Mouse (Mus musculus): Measurements from ENCODE around the gene Cep89. TPM values are rescaled to one million over a fixed set of nuclear protein-coding genes. Genes with fewer than 3 reads are reported as not detected.

The Cep89 gene
- polyA plus RNA-seq, 1 experiment, result 7.0 TPM

DNA sequence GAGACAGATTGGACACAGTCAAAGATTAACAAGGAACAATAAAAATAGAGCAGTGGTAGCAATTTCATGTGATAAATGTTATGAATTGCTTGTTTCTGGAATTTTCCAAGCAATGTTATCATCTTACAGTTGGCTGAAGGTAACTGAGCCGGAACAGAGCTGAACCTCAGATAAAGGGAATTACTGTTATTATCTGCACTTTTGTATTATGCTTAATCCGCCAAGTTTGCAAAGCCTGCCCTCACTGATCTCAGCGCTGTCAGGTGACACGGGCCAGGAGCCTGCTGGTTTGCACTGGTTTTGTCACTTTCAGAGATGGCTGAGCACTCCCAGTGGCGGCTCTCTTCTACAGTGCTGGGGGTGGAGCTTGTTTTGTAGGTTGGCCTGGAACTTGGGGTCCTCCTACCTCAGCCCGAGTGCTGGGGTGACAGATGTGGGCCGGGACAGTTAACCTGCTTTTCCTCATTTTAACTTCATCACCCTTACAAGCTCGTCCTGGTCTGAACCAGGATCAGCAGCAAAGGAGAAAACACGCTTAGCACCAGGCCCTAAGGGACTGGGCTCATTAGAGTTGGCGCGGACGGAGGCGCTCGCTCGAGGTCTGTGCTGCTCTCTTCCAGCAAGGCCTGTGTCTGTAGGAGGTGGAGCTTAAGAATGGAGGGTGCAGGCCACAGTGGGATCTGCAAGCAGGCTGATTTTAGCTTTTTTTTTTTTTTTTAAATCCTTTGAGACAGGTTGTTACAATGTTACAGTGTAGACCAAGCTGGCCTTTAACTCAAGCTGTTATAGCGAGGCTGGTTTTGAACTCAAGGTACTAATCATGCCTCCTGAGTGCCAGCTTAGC is 23.5 kb upstream of the Cep89 start:
- Histone ChIP-seq H3K4me1 (ENCODE audit: control insufficient read depth, insufficient read depth, insufficient read length, low read length) (no peaks in the 10 kb centered on the region), H3K27ac (replicated peaks; ENCODE audit: low read depth, low read length) (no peak overlapping the region), H3K4me3 (ENCODE audit: insufficient read depth, low read depth, low read length) (peak overlapping the region; percentile 13; the same call in 1 of the 2 replicates)

DNA sequence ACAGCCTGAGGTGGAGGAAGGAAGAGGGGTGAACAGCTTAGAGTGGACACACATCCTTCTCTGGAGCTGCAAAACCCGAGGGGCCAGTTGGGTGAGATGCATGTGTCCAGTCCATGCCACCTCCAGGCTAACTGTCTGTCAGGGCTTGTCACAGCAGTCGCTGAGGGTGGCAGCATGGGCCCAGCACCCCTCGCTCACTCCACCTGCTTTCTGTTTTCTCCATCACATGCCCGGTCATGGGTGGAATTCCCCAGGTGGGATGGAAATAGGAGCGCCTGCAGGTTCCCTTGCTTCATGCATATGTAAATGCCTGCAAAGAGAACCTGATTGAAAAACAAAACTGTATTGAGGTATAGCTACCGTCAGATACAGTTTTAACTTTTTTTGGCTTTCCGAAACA is 22.6 kb upstream of the Cep89 start:
- H3K4me3 ChIP-seq (ENCODE audit: insufficient read depth, low read depth, low read length), result no peak overlapping the region
- H3K4me1 ChIP-seq (ENCODE audit: control insufficient read depth, insufficient read depth, insufficient read length, low read length), result no peaks in the 10 kb centered on the region
- H3K27ac ChIP-seq (replicated peaks; ENCODE audit: low read depth, low read length), result no peak overlapping the region

DNA sequence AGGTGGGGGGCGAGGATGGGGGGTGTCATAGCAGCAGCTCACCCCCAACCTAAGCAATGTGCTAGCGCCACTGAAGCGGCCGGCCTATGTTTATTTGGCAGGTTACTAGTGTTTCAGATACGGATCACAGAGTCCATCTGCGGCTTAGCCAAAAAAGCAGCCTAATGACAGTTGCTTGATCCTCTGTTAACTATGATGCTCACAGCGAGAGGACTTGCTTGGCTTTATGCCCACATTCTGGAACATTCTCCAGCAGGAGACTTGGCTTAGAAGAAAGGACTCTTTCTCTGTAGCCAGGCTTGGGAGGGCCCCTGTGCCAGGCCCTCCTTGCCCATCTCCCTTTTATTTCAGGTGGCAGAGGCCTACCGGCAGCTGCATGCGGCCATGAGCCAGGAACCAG is 20.2 kb upstream of the Cep89 start:
- Histone ChIP-seq H3K4me1 (ENCODE audit: control insufficient read depth, insufficient read depth, insufficient read length, low read length) (no peaks in the 10 kb centered on the region), H3K4me3 (ENCODE audit: insufficient read depth, low read depth, low read length) (no peak overlapping the region), H3K27ac (replicated peaks; ENCODE audit: low read depth, low read length) (no peak overlapping the region)

DNA sequence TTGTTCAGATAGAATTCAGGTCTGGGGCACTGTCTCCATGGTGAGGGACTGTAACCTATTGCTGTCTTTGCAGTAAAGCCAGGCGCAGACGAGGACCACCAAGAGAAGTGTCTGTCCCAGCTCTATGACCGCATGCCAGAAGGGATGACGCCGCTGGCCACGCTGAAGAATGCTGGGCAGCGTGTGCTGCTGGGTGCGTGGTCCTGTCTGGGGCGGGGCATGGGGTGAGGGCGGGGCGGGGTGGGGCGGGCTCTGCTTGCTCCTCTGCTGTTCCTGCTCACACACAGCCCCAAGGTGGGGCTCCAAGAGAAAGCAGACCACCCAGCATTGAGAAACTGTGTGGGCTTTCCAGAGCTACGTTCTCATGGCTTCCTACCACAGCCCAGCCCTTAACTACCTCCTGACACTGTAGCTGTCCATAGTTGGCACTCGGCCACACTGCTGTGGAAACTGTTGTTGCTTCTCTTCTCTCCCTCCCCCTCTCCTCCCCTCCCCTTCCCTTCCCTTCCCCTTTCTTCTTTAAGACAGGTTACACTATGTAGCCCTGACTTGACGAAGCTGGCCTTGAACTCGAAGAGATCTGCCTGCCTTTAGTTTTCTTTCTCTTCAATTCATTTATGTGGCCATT is 17.2 kb upstream of the Cep89 start:
- H3K27ac ChIP-seq (replicated peaks; ENCODE audit: low read depth, low read length), result no peak overlapping the region
- H3K4me3 ChIP-seq (ENCODE audit: insufficient read depth, low read depth, low read length), result no peak overlapping the region
- no peaks in the 10 kb centered on the region for H3K4me1 ChIP-seq (ENCODE audit: control insufficient read depth, insufficient read depth, insufficient read length, low read length)

DNA sequence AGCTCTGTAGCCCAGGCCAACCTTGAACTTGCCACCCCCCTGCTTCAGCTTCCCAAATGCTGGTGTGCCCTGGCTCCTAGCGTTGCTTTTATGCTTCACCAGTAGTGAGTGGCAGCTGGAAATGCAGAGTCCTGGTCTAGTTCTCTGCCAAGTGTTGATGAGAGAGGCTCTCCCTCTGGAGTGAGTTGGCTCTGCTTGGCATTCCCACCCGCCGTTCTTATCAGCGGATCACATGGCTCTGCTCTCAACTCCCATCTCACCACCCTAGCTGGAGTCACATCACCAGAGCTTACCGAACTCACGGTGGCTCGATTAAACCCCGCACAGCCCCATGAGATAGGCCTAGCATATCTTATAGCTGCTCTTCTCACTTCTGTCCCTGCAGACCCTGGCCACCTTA is 16.5 kb upstream of the Cep89 start:
- Histone ChIP-seq H3K4me3 (ENCODE audit: insufficient read depth, low read depth, low read length) (no peak overlapping the region), H3K4me1 (ENCODE audit: control insufficient read depth, insufficient read depth, insufficient read length, low read length) (no peaks in the 10 kb centered on the region), H3K27ac (replicated peaks; ENCODE audit: low read depth, low read length) (no peak overlapping the region)

DNA sequence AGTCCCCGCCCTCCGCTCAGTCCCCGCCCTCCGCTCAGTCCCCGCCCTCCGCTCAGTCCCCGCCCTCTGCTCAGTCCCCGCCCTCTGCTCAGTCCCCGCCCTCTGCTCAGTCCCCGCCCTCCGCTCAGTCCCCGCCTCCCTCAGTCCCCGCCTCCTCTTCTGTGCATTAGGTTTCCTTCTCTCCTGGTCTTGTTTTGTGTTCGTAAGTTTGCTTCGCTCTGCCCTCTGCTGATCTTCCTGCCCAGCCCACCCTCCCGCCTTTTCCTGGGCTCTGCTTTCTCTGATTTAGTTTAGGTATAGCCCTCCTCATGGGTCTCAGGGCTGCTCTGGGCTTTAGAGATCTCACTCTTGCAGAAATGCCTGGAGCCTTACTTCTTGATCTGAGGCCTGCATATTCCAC is 15.0 kb upstream of the Cep89 start:
- Histone ChIP-seq H3K4me1 (ENCODE audit: control insufficient read depth, insufficient read depth, insufficient read length, low read length) (no peaks in the 10 kb centered on the region), H3K27ac (replicated peaks; ENCODE audit: low read depth, low read length) (no peak overlapping the region), H3K4me3 (ENCODE audit: insufficient read depth, low read depth, low read length) (no peak overlapping the region)

DNA sequence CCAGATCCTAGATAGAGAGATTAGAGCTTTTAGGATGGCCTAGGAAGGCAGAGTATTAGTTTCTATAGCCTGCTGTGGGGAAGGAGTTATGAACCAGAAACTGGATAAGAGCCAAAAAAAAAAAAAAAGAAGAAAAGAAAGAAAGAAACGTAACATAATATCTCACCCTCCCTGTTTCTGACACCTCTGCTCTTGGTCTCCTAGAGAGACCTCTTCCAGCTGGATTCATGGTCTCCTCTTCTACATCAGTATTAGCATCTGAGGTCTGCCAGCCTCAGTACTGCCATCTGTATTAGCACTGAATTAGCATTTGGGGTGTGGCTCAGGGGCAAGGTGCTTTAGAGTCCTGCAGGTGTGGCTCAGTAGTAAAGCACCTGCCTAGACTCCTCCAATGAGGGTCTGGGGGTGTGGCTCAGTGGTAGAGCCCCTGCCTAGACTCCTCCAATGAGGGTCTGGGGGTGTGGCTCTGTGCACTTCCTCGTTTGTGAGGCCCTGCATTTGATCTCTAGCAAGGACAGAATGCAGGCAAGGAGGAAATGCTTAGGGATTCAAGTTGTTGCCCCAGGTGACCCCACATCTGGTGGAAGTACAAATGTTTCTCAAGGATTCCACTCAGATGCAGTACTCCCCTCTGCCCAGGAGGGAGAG is 14.0 kb upstream of the Cep89 start:
- Histone ChIP-seq H3K4me3 (ENCODE audit: insufficient read depth, low read depth, low read length) (no peak overlapping the region), H3K27ac (replicated peaks; ENCODE audit: low read depth, low read length) (no peak overlapping the region), H3K4me1 (ENCODE audit: control insufficient read depth, insufficient read depth, insufficient read length, low read length) (no peaks in the 10 kb centered on the region)

DNA sequence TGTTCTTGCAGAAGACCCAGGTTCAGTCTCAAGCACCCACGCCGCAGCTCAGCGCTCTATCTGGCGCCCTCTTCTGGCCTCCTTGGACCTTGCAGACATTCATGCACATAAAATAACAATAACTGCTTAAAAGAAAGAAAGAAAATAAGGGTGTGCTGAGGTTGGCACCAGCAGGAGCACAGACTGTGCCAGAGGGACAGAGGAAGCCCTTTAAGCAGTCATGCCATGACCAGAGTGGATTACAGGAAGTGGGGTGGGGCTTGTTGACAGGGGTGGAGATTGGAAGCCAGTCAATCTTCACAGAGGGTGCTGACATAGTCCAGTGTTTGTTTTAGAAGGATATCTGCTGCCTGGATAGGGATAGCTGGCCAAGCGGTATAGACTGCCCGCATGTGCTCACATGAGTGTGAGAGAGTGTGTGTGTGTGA is 10.3 kb upstream of the Cep89 start:
- no peak overlapping the region for H3K4me3 ChIP-seq (ENCODE audit: insufficient read depth, low read depth, low read length)
- no peaks in the 10 kb centered on the region for H3K4me1 ChIP-seq (ENCODE audit: control insufficient read depth, insufficient read depth, insufficient read length, low read length)
- no peak overlapping the region for H3K27ac ChIP-seq (replicated peaks; ENCODE audit: low read depth, low read length)

DNA sequence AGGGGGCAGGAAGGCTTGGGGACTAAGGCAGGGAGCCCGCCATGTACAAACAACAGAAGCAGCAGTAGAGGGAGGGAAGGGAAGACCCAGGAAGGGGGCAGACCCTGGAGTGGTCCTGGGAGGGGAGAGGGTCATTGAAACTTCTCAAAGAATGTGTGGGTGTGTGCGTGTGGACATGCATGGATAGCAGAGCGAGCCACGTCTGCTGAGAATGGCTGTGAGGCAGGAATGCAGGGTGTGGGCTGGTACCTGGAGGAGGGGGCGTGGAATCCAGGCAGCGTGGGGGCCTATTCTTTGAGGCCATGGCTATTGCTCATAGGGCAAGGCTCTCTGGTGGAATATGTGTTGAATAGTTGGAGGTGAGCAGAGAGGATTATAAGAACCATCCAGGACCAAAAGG is 8.1 kb upstream of the Cep89 start:
- no peak overlapping the region for H3K4me3 ChIP-seq (ENCODE audit: insufficient read depth, low read depth, low read length)
- H3K27ac ChIP-seq (replicated peaks; ENCODE audit: low read depth, low read length), result no peak overlapping the region
- H3K4me1 ChIP-seq (ENCODE audit: control insufficient read depth, insufficient read depth, insufficient read length, low read length), result no peaks in the 10 kb centered on the region

DNA sequence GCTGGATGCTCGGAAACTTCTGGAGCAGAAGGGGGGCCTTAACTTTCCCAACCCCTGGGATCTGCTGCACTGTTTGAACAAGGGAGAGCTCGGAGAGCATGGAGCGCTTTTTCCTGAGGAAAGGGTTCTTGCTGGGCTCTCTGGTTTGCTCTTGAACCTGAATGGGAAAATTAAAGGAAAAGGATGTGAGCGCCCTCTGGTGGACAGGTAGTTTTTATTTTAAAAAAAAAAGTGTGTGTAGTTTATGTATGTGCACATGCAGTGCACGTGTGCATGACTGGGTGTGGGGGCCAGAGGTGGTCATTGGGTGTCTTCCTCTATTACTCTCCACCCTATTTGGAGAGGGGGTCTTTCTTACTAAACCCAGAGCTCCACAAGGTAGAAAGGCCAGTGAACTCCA is 3.9 kb upstream of the Cep89 start:
- Histone ChIP-seq H3K4me3 (ENCODE audit: insufficient read depth, low read depth, low read length) (no peak overlapping the region), H3K4me1 (ENCODE audit: control insufficient read depth, insufficient read depth, insufficient read length, low read length) (peaks cover 2% of the 10 kb centered on the region; the same call in 1 of the 2 replicates), H3K27ac (replicated peaks; ENCODE audit: low read depth, low read length) (no peak overlapping the region)

DNA sequence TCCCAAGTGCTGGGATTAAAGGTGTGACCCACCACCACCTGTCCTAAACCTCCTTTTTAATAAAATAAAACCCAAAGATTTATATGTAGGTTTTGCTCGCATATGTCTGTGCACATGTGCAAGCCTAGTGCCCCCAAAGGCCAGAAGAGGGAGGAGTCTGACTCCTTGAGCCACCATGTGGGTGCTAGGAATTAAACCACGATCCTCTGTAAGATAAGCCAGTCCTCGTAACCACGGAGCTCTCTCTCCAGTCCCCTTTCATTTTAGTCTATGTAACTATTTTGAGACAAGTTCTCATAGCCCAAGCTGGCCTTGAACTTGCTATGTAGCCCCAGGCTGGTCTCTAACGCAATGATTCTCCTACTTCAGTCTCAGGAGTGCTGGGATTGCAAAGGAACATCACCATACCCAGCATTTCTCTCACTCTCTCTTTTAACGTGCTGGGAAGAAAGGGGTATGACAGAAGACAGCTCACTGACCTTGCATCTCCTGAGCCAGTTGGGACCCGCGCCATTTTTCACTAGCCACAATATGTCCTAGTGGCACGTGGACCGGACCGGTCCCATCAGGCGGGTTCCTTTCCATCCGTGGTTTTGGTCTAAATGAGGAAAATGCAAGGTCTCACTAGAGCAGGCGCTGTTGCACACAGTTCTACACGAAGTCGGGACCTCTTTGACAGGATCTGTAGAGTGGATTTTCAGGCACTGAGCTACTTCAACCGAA is 940 bp upstream of the Cep89 start:
- Histone ChIP-seq H3K27ac (replicated peaks; ENCODE audit: low read depth, low read length) (no peak overlapping the region), H3K4me3 (ENCODE audit: insufficient read depth, low read depth, low read length) (peak overlapping the region; percentile 83), H3K4me1 (ENCODE audit: control insufficient read depth, insufficient read depth, insufficient read length, low read length) (peaks cover 2% of the 10 kb centered on the region; the same call in 1 of the 2 replicates)

DNA sequence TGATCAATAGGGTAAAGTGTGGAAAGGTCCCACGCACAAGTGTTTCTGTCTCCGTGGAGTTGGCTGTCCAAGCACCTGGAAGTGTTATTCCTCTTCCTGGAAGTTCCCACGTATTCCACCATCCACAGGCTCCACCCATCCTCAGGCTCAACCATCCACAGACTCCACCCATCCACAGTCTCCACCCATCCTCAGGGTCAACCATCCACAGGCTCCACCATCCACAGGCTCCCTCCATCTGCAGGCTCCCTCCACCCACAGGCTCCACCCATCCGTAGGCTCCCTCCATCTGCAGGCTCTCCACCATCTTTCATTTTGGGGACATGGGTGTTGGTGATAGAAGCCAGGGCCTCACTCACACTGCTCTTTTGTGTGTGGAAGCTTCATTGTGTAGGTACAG is 4.3 kb downstream of the Cep89 start:
- no peak overlapping the region for H3K27ac ChIP-seq (replicated peaks; ENCODE audit: low read depth, low read length)
- H3K4me3 ChIP-seq (ENCODE audit: insufficient read depth, low read depth, low read length), result no peak overlapping the region
- H3K4me1 ChIP-seq (ENCODE audit: control insufficient read depth, insufficient read depth, insufficient read length, low read length), result peaks cover 2% of the 10 kb centered on the region; the same call in 1 of the 2 replicates

DNA sequence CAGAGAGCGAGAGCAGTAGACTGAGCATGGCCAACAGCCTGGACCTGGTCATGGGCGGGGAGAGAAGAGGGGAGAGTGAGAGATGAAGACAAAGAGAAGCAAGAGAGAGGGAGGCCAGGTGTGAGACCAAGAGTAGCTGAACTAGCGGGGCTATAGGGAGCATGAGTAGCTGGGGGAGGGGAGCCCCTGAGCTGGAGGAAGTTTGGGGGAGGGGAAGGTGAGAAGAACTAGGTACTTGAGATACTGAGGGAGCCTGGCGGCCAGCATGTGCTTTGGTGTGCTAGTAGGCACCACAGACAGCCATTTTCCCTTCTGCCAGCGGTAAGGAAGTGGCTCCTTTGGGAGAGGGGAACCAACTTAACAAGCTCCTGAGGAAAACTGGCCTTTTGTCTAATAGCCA is 18.4 kb downstream of the Cep89 start:
- H3K4me3 ChIP-seq (ENCODE audit: insufficient read depth, low read depth, low read length), result no peak overlapping the region
- no peaks in the 10 kb centered on the region for H3K4me1 ChIP-seq (ENCODE audit: control insufficient read depth, insufficient read depth, insufficient read length, low read length)
- no peak overlapping the region for H3K27ac ChIP-seq (replicated peaks; ENCODE audit: low read depth, low read length)

DNA sequence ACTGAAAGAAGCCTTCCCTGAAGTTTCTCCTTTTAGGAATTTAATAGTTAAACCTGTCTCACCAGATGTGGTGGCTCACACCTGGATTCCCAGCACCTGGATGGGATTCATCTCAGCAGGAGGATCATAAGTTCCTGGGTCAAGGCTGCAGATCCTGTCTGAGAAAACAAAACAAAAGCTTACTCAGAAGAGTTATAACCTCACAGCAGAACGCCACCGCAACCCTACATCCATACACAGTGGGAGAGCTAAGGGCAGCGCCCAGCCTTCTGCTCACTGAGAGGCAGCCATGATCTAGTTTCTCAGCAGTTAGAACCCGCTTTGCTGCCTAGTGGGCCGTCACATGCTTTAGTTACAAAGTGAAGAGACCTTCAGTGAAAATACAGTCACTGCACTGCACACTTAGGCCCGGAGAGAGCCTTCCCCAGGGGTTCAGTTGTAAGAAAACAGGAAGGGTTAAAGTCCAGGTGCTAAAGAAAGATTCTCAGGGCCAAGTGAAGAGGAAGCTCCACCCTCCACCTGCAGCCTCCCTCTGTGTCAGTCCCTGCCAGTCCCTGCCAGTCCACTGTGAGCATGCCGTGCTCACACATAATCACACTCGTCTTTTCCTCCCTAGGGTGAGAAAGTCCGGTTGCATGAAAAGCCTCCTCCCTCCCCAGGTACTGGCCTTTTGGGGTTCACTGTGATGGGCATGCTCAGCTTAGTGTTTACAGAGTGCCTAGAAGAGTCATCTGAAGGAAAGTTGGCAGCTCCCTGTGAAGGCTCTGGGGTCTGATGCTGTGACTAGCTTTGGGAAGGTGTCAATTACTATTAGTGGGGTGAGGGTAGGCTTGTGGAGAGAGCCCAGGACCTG is 19.2 kb downstream of the Cep89 start:
- H3K27ac ChIP-seq (replicated peaks; ENCODE audit: low read depth, low read length), result no peak overlapping the region
- H3K4me3 ChIP-seq (ENCODE audit: insufficient read depth, low read depth, low read length), result no peak overlapping the region
- no peaks in the 10 kb centered on the region for H3K4me1 ChIP-seq (ENCODE audit: control insufficient read depth, insufficient read depth, insufficient read length, low read length)
